Mouse (Mus musculus) hematopoietic stem cell, adult 5-6 weeks (primary cell): ENCODE data around the gene Bpifb3. TPM values are rescaled to one million over a fixed set of nuclear protein-coding genes. Genes with fewer than 3 reads are reported as not detected.

Experiments used
- ATAC-seq, 2 experiments: fragments of 125-278 bp in 1 of 2; replicated peaks in 1 of 2; 2 replicates each; pipeline ENCODE4 v1.8.0; 2016 to 2017; ENCODE audit warnings: inconsistent platforms in 2 of 2, mild to moderate bottlenecking in 2 of 2, moderate number of reproducible peaks in 2 of 2, low read depth in 1 of 2, moderate TSS enrichment in 1 of 2; ENCODE audit not compliant: low FRiP score in 2 of 2, poor library complexity in 2 of 2, severe bottlenecking in 2 of 2, insufficient read depth in 1 of 2, low TSS enrichment in 1 of 2
- total RNA-seq: library from RNA; stranded (forward); fragments of 172-1452, 232-1000 nt; gene quantifications from 2 replicates; pipeline ENCODE4 v1.2.3, GENCODE M21; 2017

The Bpifb3 gene
- total RNA-seq, 1 experiment from 2014 or later: not detected

- no peak for ATAC-seq
These were observed 45.3 kb downstream of the Bpifb3 start for GRCm38 (mm10) chr2:153963334-153963733.

- ATAC-seq: no peak
These were observed 52.2 kb downstream of the Bpifb3 start for GRCm38 (mm10) chr2:153970221-153970620.

GRCm38 (mm10) chr2:153974582-153974981, 56.6 kb downstream of the Bpifb3 start, which contains the start of gene Bpifa6:
Bpifa6 (plus strand) TSS chr2:153974945.
- no peak for ATAC-seq

Other genes starting within 250 kb of the Bpifb3 start
- not detected in 2 replicates for gene Dnmt3c, start 221.6 kb upstream of the Bpifb3 start, total RNA-seq
- gene Mapre1, start 177.0 kb upstream of the Bpifb3 start, total RNA-seq: 134 and 210 TPM in 2 replicates
- 0.19 TPM in 1 of 2 replicates, not detected in the other for gene Efcab8, start 138.3 kb upstream of the Bpifb3 start, total RNA-seq
- not detected in 2 replicates for gene Sun5, start 47.1 kb upstream of the Bpifb3 start, total RNA-seq
- gene Bpifb2, start 43.2 kb upstream of the Bpifb3 start, total RNA-seq: not detected in 2 replicates
- not detected in 2 replicates for gene Bpifb6, start 17.8 kb upstream of the Bpifb3 start, total RNA-seq
- gene Bpifb4, start 20.0 kb downstream of the Bpifb3 start, total RNA-seq: not detected in 2 replicates
- gene Bpifa6, start 56.7 kb downstream of the Bpifb3 start, total RNA-seq: not detected in 2 replicates
- not detected in 2 replicates for gene Bpifa2, start 90.0 kb downstream of the Bpifb3 start, total RNA-seq
- not detected in 2 replicates for gene Bpifa3, start 212.1 kb downstream of the Bpifb3 start, total RNA-seq
- not detected in 2 replicates for gene Bpifa1, start 224.7 kb downstream of the Bpifb3 start, total RNA-seq
- gene Bpifa5, start 244.4 kb downstream of the Bpifb3 start, total RNA-seq: not detected in 2 replicates